Mouse (Mus musculus) gastrocnemius, postnatal 14 days (tissue): ENCODE measurements around the gene Chek2. TPM values are rescaled to one million over a fixed set of nuclear protein-coding genes. Genes with fewer than 3 reads are reported as not detected.

Experiments
- DNase-seq: peaks from one replicate; pipeline ENCODE4 v3.0.0; 2021; ENCODE audit warnings: mixed read lengths
- intact Hi-C: fragments of 180-260 bp; cut with DNase I; formaldehyde crosslinking; loops from one replicate; pipeline ENCODE4 v1.15.1; 2025; ENCODE audit warnings: low total_unique reads
- total RNA-seq, 2 experiments: library from RNA; stranded (reverse); gene quantifications; 2 replicates each; pipeline ENCODE4 v1.2.3; 2021

Chek2 gene
- total RNA-seq, 2 experiments from 2014 or later, result 2.1 to 2.4 TPM

DNA sequence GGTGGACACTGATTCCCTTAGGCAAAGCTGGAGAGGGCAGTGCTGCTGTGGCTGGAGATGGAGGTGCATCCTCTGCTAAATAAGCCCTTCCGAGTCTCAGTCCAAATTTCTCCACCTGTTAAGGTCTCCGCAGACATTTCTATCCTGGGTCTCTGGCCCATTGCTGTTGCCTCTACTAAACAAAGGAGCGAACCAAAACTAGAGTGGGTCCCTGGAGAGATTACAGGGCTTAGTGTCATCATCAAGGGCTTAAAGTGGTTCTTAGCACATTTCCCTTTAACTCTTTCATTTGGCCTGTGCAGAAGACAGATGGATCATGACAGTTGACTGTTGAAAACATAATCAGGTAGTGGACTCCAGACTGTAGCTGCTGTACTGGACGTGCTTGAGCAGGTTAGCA lies 48.8 kb downstream of the Chek2 start:
- intact Hi-C loops, result no loop called here
- no peak for DNase-seq

DNA sequence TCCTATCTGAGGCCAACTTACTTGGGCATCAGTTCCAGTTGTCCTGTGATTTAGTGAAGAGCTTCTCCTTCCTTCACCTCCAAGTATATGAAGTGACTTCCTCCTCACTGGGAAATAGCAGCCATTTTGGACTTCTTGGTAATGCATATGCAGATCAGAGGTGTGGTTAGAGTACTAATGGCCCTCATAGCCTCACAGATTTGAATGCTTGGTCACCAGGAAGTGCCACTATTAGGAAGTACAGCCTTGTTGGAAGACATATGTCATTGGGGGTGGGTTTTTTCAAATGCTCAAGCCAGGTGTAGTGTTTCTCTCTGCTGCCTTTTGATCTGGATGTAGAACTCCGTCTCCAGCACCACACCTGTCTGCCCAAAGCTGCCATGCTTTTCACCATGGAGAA lies 50.2 kb downstream of the Chek2 start:
- no peak for DNase-seq
- intact Hi-C loops, result no loop called here

- intact Hi-C loops, result no loop called here
- no peak for DNase-seq
These were observed 50.8 kb downstream of the Chek2 start for GRCm38 (mm10) chr5:110890561-110890960.

GRCm38 (mm10) chr5:110897114-110897788 lies 57.5 kb downstream of the Chek2 start:
- intact Hi-C loops, result no loop called here
- DNase-seq, result no peak

DNA sequence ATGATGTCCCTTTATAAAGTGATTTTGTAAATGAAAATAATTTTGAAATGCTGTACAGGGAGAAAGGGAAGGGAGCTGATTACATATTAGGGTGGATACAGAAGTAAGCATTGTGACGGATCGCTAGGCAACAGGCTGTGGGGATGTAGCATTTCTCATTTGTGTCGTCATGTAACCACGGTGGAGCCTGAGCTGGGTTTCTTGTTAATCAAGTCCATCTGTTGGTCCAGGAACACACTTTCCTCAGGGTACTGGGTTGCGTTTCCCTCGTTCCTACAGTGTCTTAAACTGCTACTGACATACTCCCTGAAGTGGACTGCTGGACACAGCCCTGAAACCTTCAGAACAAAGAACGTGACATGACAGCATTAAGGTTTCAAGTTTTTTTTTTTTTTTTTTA lies 58.4 kb downstream of the Chek2 start:
- no peak for DNase-seq
- intact Hi-C loops, result no loop called here

- intact Hi-C loops, result no loop called here
- DNase-seq, result no peak
These were observed 59.0 kb downstream of the Chek2 start for GRCm38 (mm10) chr5:110898785-110899184.

DNA sequence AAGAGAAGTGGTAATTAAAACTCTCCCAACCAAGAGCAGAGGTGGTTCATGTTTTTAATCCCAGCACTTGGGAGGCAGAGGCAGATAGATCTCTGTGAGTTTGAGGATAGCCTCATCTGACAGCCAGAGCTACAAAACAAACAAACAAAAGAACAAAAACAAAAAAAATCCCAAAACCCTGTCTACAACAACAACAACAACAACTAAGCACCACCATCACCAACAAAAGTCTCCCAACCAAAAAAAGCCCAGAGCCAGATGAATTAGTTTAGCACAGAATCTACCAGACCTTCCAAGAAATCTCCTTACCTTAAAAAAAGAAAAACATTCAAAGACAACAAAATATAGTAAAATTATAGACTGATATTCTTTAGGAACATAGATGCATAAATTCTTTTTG lies 60.6 kb downstream of the Chek2 start:
- no peak for DNase-seq
- intact Hi-C loops, result no loop called here

DNA sequence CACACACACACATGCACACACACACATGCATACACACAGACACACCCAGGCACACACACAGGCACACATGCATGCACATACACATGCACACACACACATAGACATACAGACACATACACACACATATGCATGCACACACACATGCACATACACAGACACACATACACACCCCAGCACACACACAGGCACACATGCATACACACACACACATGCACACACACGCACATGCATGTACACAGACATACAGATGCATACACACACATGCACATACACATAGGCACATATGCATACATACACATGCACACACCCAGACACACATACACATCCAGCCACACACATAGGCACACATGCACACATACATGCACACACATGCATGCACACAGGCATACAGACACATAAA lies 66.9 kb downstream of the Chek2 start:
- DNase-seq, result no peak

DNA sequence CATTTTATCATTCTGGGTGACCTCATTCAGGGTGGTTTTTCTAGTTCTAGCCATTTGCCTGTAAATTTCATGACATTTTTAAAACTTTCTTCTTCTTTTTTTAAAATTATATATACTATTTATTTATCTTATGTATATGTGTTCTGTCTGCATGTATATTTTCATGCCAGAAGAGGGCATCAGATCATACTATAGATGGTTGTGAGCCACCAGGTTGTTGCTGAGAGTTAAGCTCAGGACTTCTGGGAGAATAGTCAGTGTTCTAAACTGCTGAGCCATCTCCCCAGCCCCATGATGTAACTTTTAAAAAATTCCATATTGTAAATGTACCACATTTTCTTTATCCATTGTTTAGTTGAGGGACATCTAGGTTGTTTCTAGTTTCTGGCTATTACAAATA lies 69.1 kb downstream of the Chek2 start:
- DNase-seq, result no peak
- intact Hi-C loops, result no loop called here

More for the DNA sequence above, 66.9 kb downstream of the Chek2 start:
- intact Hi-C loops, result no loop called here

DNA sequence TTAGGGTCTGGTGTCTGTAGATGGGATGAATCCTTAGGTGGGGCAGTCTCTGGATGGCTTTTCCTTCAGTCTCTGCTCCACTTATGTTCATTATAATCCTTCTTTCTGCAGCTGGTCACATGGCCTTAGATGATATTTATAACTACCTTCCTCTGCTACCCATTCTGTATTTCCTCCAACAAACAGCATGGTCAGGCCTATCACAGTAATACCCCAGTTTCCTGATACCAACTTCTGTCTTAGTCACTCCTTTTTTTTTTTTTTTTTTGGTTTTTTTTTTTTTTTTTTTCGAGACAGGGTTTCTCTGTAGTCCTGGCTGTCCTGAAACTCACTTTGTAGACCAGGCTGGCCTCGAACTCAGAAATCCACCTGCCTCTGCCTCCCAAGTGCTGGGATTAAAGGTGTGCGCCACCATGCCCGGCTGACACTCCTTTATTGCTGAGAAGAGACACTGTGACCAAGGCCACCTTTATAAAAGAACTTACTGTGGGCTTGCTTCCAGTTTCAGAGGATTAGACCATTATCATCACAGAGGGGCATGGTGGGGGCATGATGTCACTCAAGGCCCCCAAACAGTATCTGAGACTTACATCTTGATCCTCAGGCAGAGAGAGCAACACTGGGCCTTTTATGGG lies 70.3 kb downstream of the Chek2 start:
- DNase-seq, result no peak
- intact Hi-C loops, result no loop called here

DNA sequence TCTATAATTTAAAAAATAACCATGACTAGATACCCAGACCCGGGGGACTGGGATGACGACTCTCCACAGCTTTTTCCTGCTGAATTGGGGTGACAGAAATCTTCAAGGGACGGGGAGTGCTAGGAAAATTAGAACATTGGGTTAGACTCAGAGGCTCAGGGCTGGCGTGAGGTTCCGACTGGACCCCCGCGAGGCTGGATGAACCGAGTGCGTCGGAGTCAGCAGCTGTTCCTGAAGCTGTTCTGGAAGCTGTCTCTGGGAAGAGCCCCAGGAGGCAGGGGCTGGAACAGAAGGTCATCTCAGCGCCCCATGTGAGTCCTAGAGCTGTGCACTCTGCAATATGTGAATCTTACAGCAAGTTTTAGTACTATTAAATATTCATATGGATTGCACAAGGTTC lies 75.1 kb downstream of the Chek2 start:
- DNase-seq, result no peak
- intact Hi-C loops, result no loop called here

- intact Hi-C loops, result no loop called here
These were observed 76.5 kb downstream of the Chek2 start for GRCm38 (mm10) chr5:110916241-110916640.

GRCm38 (mm10) chr5:110919541-110919940 lies 79.8 kb downstream of the Chek2 start:
- DNase-seq, result no peak
- intact Hi-C loops, result no loop called here

More at GRCm38 (mm10) chr5:110916241-110916640, 76.5 kb downstream of the Chek2 start:
- no peak for DNase-seq

DNA sequence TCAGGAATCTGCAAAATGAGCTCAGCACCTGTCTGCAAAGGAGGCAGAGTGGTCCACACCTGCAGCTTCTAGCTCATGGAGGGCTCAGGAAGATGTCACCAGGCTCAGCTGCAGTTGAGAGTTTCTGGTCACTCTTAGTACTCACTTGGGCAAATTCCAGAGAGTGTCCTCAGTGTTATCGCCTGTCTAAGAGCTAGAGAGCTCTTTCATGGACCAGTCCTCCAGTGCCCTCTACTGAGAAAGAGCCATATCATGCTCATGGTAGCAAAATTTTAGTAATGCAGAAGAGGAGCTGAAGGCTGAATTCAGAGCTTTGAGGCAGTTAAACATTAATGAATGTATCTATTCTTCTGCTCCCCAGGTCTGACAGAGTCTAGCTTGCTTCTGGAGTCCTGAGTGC lies 83.6 kb downstream of the Chek2 start:
- intact Hi-C loops, result loop anchor here (5.0 to 10.0 kb wide), 2 partner anchors 56 to 89 kb away; partner anchors contain the start of genes Chek2 and Hscb
- DNase-seq, result no peak

Other genes starting within 250 kb of the Chek2 start
- 10 to 100 TPM; 15.1 to 17.3 TPM for gene Noc4l, start 186.6 kb upstream of the Chek2 start, total RNA-seq
- gene Ddx51, start 186.5 kb upstream of the Chek2 start, total RNA-seq, result 1 to 10 TPM; 7.7 to 9.5 TPM
- gene Ep400, start 69.3 kb upstream of the Chek2 start, total RNA-seq, result 10 to 100 TPM; 29.4 to 34.3 TPM
- 10 to 100 TPM; 12.1 to 15.6 TPM for gene Pus1, start 59.3 kb upstream of the Chek2 start, total RNA-seq
- gene Ulk1, start 29.9 kb upstream of the Chek2 start, total RNA-seq, result 10 to 100 TPM; 26.0 to 37.2 TPM
- 10 to 100 TPM; 10.1 to 10.5 TPM for gene Hscb, start 202 bp upstream of the Chek2 start, total RNA-seq
- gene Ttc28, start 39.8 kb downstream of the Chek2 start, total RNA-seq, result 10 to 100 TPM; 17.9 to 18.4 TPM